In genomic region chrX:53976273-53977135, GRCm38 (mm10) we compare ENCODE assay signal across 9 mouse cellular contexts.
DNase-seq lines count a peak whose midpoint lies in the region; ATAC-seq and TF ChIP-seq lines count a peak whose summit lies in the region.
"Had no signal": no experiment of that assay in that cellular context is flagged by ENCODE, and none has a peak within 500 bp of the region (broad histone marks: within the 10 kb centered on the region; RNA-seq: fewer than 3 reads in every experiment).

No protein-coding gene starts in this region.

- peak; percentile 63; the same call in 1 of the 2 replicates for ATAC-seq in hindbrain, embryonic 13.5 days (ENCODE audit: low FRiP score)
- ATAC-seq in midbrain, embryonic 13.5 days = peak; percentile 72

- H3K4me2 ChIP-seq in hindbrain, embryonic 13.5 days = peak overlapping the region; percentile 66
- H3K4me2 ChIP-seq in midbrain, embryonic 13.5 days (replicated peaks) = peak overlapping the region; percentile 70

- peaks cover 24% of the 10 kb centered on the region for H3K27me3 ChIP-seq in hindbrain, embryonic 13.5 days
- peaks cover 6% of the 10 kb centered on the region; the same call in 1 of the 2 replicates for H3K27me3 ChIP-seq in midbrain, embryonic 13.5 days

- peaks cover 16% of the 10 kb centered on the region for H3K4me1 ChIP-seq in hindbrain, embryonic 13.5 days (replicated peaks)
- peaks cover 2% of the 10 kb centered on the region; the same call in 1 of the 2 replicates for H3K4me1 ChIP-seq in midbrain, embryonic 13.5 days (replicated peaks)

- TF ChIP-seq CTCF in gastrocnemius, adult 2 months (IDR thresholded peaks at IDR 0.05) = no peak

- H3K9ac ChIP-seq in hindbrain, embryonic 13.5 days = no peak overlapping the region
- H3K9ac ChIP-seq in midbrain, embryonic 13.5 days (replicated peaks) = 0 out of 2 replicates have a peak overlapping the region, but pooled peaks have one; percentile 32

- H3K27ac ChIP-seq in gastrocnemius, adult 2 months = no peak overlapping the region
- no peak overlapping the region for H3K27ac ChIP-seq in hindbrain, embryonic 13.5 days
- no peak overlapping the region for H3K27ac ChIP-seq in midbrain, embryonic 13.5 days

- no peaks in the 10 kb centered on the region for H3K36me3 ChIP-seq in hindbrain, embryonic 13.5 days
- H3K36me3 ChIP-seq in midbrain, embryonic 13.5 days = no peaks in the 10 kb centered on the region

- H3K4me3 ChIP-seq in gastrocnemius, adult 2 months = peak overlapping the region; percentile 21; the same call in 1 of the 2 replicates
- H3K4me3 ChIP-seq in hindbrain, embryonic 13.5 days = peak overlapping the region; percentile 43
- H3K4me3 ChIP-seq in midbrain, embryonic 13.5 days (replicated peaks) = peak overlapping the region; percentile 43

- H3K9me3 ChIP-seq in hindbrain, embryonic 13.5 days = no peaks in the 10 kb centered on the region
- H3K9me3 ChIP-seq in midbrain, embryonic 13.5 days = no peaks in the 10 kb centered on the region; the same call in 1 of the 2 replicates

- intact Hi-C loops in gastrocnemius, adult 2 months (cut with DNase I) = no loop called here

- WGBS in hindbrain, embryonic 13.5 days = 22% methylated on average over 31 of the region's 42 CpGs
- WGBS in midbrain, embryonic 13.5 days = 19% methylated on average over 37 of the region's 42 CpGs

- no peak for DNase-seq in gastrocnemius, adult 2 months
- no peak for DNase-seq in gastrocnemius, postnatal 4 days (ENCODE audit: low spot score in 2 of 2)
- peak; percentile 21 for DNase-seq in ZHBTc4 (ENCODE audit: low read depth, low spot score)
- DNase-seq in adrenal gland, postnatal 14 days = no peak
- DNase-seq in gastrocnemius, adult 8-10 months (ENCODE audit: low spot score in 2 of 2) = no peak
- no peak for DNase-seq in cerebellum, adult 18-20 months
- DNase-seq: lung, adult 2 months had no signal
